Mouse (Mus musculus) forebrain, embryonic 14.5 days (tissue): ENCODE measurements around the gene Mkrn2os. TPM values are rescaled to one million over a fixed set of nuclear protein-coding genes. Genes with fewer than 3 reads are reported as not detected.

ENCODE experiments used
- ATAC-seq: fragments of 200-750 bp; cut with Nextera tagmentation; 2 replicates; pipeline ENCODE4 v1.8.0; 2017; ENCODE audit warnings: mild to moderate bottlenecking, moderate library complexity
- DNase-seq: peaks from one replicate; pipeline ENCODE4 v3.0.0-alpha.2; 2015; ENCODE audit warnings: low spot score
- H3K27ac ChIP-seq: fragments of 300-500 bp; sonication (generic); 2 replicates; pipeline ENCODE4 v1.5.1; 2014; ENCODE audit warnings: low read depth, mild to moderate bottlenecking, control low read depth, low read length, moderate library complexity
- H3K27me3 ChIP-seq: fragments of 300-500 bp; sonication (generic); replicated peaks from 2 replicates; pipeline ENCODE4 v1.6.1; 2014; ENCODE audit warnings: low read length, control low read depth, mixed read lengths; ENCODE audit not compliant: control insufficient read depth, insufficient read depth
- H3K36me3 ChIP-seq: fragments of 300-500 bp; sonication (generic); 2 replicates; pipeline ENCODE4 v1.6.1; 2014; ENCODE audit warnings: low read length, control low read depth; ENCODE audit not compliant: control insufficient read depth, insufficient read depth
- H3K4me1 ChIP-seq: fragments of 300-500 bp; sonication (generic); 2 replicates; pipeline ENCODE4 v1.6.1; 2014; ENCODE audit warnings: antibody characterized with exemption, low read length, control low read depth; ENCODE audit not compliant: control insufficient read depth, insufficient read depth
- H3K4me2 ChIP-seq: fragments of 300-500 bp; sonication (generic); 2 replicates; pipeline ENCODE4 v1.6.1; 2014; ENCODE audit warnings: mild to moderate bottlenecking, control low read depth, low read length
- H3K4me3 ChIP-seq: fragments of 300-500 bp; sonication (generic); 2 replicates; pipeline ENCODE4 v1.5.1; 2014; ENCODE audit warnings: low read depth, low read length, control low read depth
- H3K9ac ChIP-seq: fragments of 300-500 bp; sonication (generic); 2 replicates; pipeline ENCODE4 v1.6.1; 2014; ENCODE audit warnings: mild to moderate bottlenecking, low read length, control low read depth, moderate library complexity
- H3K9me3 ChIP-seq: fragments of 300-500 bp; sonication (generic); replicated peaks from 2 replicates; pipeline ENCODE4 v1.6.1; 2016; ENCODE audit warnings: low read length, control low read depth, mixed read lengths; ENCODE audit not compliant: control insufficient read depth
- WGBS: fragments of 180-500 bp; shearing (Covaris S2); extraction: QIAGEN DNeasy Blood & Tissue Kit; methylation state at CpG from one replicate; pipeline ENCODE4 v1.1.7; 2014; 5-methylcytosine and 5-hydroxymethylcytosine counted together
- polyA plus RNA-seq: library from polyadenylated mRNA; unstranded; fragments of >200 nt; fragmentation: Nextera tagmentation; extraction: Ambion mirVana; gene quantifications from 2 replicates; pipeline ENCODE4 v1.2.1, GENCODE M21; 2014

Gene Mkrn2os
- polyA plus RNA-seq, 1 experiment from 2014 or later = 0.30 TPM

DNA sequence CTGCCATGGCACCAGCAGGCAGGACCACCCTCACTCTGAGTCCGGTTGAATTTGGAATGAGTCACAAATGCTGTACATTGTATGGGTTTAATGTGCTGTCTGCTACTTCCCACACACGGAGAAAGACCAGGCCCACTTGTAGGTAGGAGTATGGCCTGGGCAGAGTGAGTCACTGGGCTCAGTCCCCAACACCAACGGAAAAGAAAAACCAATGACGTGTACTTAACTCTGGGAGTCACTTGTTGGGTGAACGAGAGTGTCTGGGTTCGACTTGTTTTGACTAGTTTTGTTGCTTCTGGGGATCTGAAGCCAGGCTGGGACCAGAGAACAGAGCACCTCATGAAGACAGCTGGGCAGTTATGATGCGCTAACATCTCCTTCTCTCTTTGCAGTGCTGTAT, 18.2 kb downstream of the Mkrn2os start:
- DNase-seq (no peak), ATAC-seq (no peak)
- Histone ChIP-seq H3K27me3 (no peaks in the 10 kb centered on the region), H3K27ac (no peak overlapping the region), H3K4me3 (no peak overlapping the region), H3K4me1 (no peaks in the 10 kb centered on the region), H3K9ac (no peak overlapping the region), H3K4me2 (no peak overlapping the region), H3K36me3 (peaks cover 85% of the 10 kb centered on the region), H3K9me3 (no peaks in the 10 kb centered on the region)
- 89% methylated on average over 7 of the region's 7 CpGs for WGBS

DNA sequence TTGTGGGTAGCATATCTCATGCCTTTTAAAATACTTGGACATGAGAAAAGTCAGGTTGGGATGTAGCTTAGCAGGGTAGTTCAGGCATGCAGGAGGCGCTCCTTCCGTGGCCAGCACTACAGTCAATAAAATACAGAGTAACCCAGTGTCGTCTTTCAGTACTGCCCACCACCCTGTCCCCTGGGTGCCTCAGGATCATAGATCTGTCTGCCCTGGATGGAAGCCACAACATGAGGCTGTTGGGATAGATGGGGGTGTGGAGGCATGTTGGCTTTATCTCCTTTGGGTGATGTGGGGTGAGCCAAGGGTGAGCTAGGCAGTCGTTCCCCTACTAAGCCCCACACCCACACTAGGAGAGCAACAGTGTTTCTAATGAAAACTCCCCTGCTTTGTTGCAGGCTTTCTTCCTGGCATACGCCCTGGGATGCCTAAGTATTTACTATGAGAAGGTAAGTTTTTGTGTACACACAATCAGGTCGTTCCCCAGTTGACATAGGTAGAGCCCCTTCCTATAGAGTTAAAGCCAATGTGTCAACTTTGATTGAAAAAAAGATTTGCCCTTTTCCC, 26.8 kb downstream of the Mkrn2os start:
- no peak for ATAC-seq
- WGBS = 91% methylated on average over 6 of the region's 6 CpGs

DNA sequence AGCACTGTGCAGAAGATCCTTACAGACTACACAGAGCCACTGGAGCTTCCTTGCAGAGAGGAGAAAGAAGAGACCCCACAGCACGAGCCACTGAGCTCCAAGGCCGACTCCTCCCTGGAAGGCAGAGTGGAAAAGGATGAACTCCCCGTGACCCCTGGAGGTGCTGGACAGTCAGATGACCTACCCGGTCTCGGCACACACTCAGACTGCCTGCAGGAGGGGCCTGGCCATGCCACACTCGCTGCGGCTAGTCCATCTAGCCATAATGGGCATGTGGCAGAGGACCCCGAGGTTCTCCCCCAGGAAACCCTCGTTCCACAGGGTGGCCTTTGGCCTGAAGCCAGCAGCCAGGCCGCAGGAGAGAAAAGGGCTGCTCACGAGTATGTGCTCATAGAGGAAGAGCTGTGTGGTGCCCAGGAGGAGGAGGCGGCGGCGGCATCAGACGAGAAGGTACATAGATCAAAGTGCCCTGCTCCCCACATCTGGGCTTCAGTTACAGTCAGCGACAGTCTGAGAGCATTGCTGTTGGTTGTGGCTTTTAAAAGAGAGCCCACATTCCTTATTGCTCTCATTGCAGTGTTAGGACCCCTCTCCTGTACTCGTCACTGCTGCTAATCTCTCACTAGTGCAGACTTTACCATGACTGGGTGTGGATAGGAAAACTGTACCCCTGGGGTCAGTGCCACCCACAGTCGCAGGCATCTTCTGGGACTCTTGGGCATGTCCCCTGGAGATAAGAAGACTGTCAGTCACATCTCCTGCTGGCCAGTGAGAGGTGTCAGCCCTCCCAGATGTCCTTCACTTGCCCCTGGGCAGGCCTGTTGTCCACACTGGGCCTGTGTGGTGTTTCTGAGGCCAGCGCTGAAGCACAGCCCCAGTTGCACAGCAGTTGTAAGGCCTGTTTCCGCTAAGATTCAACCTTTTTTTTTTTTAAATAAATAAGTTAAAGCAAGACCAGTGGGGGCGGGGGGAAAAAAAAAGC, 32.4 kb downstream of the Mkrn2os start:
- DNase-seq (no peak), ATAC-seq (no peak)
- Histone ChIP-seq H3K9ac (no peak overlapping the region), H3K4me1 (no peaks in the 10 kb centered on the region), H3K27me3 (no peaks in the 10 kb centered on the region), H3K36me3 (peaks cover 51% of the 10 kb centered on the region), H3K27ac (no peak overlapping the region), H3K4me3 (no peak overlapping the region), H3K4me2 (no peak overlapping the region), H3K9me3 (no peaks in the 10 kb centered on the region)
- 80% methylated on average over 21 of the region's 21 CpGs for WGBS

More for the DNA sequence above, 26.8 kb downstream of the Mkrn2os start:
- H3K36me3 ChIP-seq = peaks cover 68% of the 10 kb centered on the region
- H3K4me3 ChIP-seq = no peak overlapping the region
- no peaks in the 10 kb centered on the region for H3K4me1 ChIP-seq
- H3K27me3 ChIP-seq = no peaks in the 10 kb centered on the region
- no peak overlapping the region for H3K27ac ChIP-seq
- no peak for DNase-seq
- no peaks in the 10 kb centered on the region for H3K9me3 ChIP-seq
- H3K4me2 ChIP-seq = no peak overlapping the region
- no peak overlapping the region for H3K9ac ChIP-seq

DNA sequence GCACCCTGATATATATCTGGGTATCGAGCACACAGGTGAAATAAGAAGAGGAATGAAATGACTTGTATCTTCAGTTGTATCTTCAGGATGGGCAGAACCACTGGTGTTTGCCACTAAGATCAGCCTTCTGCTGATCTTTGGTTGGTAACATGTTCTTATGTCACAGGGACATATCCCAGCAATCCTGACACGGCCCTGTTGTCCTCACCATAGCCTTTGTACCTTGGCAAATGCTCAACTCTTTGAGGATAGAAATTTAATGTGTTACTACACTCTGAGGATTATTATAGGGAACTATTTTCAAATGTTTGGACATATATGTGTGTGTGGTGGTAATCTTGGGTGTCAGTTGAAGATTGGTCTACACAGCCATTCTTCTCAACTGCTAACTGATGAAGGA, 34.2 kb downstream of the Mkrn2os start:
- no peak overlapping the region for H3K27ac ChIP-seq
- H3K4me3 ChIP-seq = no peak overlapping the region
- ATAC-seq = no peak
- no peak for DNase-seq
- peaks cover 56% of the 10 kb centered on the region for H3K36me3 ChIP-seq
- WGBS = 94% methylated on average over 2 of the region's 2 CpGs
- H3K27me3 ChIP-seq = no peaks in the 10 kb centered on the region
- H3K9me3 ChIP-seq = no peaks in the 10 kb centered on the region
- H3K9ac ChIP-seq = no peak overlapping the region
- no peaks in the 10 kb centered on the region for H3K4me1 ChIP-seq
- H3K4me2 ChIP-seq = no peak overlapping the region

DNA sequence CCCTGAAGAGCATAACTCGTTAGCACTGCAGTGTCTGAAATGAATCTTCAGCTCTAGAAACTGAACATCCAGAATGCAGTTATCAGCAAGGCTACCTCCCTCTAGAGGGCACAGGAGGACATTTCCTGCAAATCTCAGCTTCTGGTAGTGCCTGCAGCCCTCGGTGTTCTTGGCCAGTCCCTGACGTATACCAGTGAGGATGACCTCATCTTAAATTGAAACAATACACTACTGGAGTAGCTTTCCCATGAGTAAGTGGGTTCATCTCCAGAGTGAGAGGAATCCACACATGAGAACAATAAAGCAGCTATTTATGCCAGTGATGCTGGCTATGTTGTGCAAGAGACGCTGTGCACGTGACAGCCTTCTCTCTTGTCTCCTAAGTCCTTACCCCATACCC, 36.9 kb downstream of the Mkrn2os start:
- 76% methylated on average over 5 of the region's 5 CpGs for WGBS
- Histone ChIP-seq H3K27me3 (no peaks in the 10 kb centered on the region), H3K27ac (no peak overlapping the region), H3K4me1 (no peaks in the 10 kb centered on the region), H3K9me3 (no peaks in the 10 kb centered on the region), H3K4me2 (no peak overlapping the region), H3K9ac (no peak overlapping the region), H3K36me3 (peaks cover 50% of the 10 kb centered on the region), H3K4me3 (no peak overlapping the region)
- ATAC-seq (no peak), DNase-seq (no peak)

DNA sequence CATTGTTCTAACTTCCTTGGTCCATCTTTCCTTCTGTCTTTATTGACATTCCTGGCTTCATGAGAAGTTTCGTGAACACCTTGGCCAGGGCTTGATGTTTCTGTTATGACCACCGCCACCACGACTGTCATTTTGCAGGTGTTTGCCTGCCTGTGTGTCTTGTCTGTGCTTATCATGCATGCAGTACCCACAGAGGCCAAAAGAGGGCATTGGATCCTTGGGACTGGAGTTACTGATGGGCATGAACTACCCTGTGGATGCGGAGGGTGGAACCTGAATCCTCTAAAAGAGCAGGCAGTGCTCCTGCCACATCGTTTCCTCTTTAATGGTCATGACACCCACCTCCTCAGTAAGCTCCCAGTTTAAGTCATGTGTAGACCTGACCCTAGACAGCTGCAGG, 46.1 kb downstream of the Mkrn2os start:
- H3K9me3 ChIP-seq = no peaks in the 10 kb centered on the region
- DNase-seq (peak; percentile 20), ATAC-seq (no peak)
- peaks cover 2% of the 10 kb centered on the region; the same call in 1 of the 2 replicates for H3K4me1 ChIP-seq
- H3K4me2 ChIP-seq = no peak overlapping the region
- H3K27ac ChIP-seq = no peak overlapping the region
- H3K36me3 ChIP-seq = peaks cover 32% of the 10 kb centered on the region
- no peak overlapping the region for H3K9ac ChIP-seq
- no peak overlapping the region for H3K4me3 ChIP-seq
- no peaks in the 10 kb centered on the region for H3K27me3 ChIP-seq
- WGBS = 88% methylated on average over 5 of the region's 5 CpGs

DNA sequence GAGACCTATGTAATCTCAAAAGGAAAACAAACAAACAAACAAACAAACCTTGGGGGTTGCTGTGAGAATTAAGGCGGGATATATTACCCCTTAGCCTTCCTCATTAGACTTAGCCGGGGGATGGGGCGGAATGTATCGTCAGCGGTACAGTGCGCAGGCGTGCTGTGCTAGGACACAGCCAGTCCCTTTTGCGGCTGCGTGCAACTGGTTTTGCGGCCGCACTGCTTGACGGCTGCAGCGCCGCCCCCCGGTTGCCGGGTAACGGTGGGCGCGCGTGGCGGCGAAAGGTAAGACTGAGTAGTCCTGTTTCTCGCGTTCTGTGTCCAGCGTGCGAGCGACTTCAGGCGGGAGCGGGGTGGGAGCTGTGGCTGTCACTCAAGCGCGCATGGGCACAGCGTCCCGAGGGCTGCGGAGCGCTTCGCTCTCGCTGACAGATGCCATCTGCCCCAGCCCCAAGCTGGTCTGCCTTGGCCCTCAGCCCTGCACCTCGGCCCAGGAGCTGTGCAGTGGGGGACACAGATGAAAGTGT, 47.9 kb downstream of the Mkrn2os start, which contains the start of gene Tsen2:
Gene Tsen2 (plus strand): TSS at position 223 of the 529 bp plus-strand sequence.
- ATAC-seq (peak; percentile 94), DNase-seq (peak; percentile 98)
- Histone ChIP-seq H3K4me2 (peak within 1 kb of the TSS; percentile 67), H3K9ac (peak within 1 kb of the TSS; percentile 82), H3K4me3 (peak within 1 kb of the TSS; percentile 70), H3K27ac (peak within 1 kb of the TSS; percentile 85), H3K27me3 (no peaks in the 10 kb centered on the region), H3K4me1 (peaks cover 2% of the 10 kb centered on the region; the same call in 1 of the 2 replicates), H3K9me3 (no peaks in the 10 kb centered on the region), H3K36me3 (peaks cover 18% of the 10 kb centered on the region)
- under 1% methylated on average over 38 of the region's 38 CpGs for WGBS

DNA sequence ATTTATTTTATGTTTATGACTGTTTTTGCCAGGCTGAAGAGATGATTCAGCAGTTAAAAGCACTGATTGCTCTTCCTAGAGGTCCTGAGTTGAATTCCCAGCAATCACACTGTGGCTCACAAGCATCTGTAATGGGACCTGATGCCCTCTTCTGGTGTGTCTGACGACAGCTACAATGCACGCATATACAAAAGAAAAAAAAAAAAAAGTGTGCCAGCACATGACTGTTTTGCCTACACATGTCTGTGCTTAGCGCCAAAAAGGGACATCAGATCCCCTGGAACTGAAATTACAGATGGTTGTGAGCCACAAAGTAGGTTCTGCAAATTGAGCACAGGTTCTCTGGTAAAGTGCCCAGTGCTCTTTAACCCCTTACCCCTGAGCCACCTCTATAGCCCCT, 50.0 kb downstream of the Mkrn2os start:
- H3K27me3 ChIP-seq = no peaks in the 10 kb centered on the region
- no peak overlapping the region for H3K9ac ChIP-seq
- peaks cover 4% of the 10 kb centered on the region; the same call in 1 of the 2 replicates for H3K4me1 ChIP-seq
- no peak overlapping the region for H3K4me2 ChIP-seq
- H3K9me3 ChIP-seq = no peaks in the 10 kb centered on the region
- no peak overlapping the region for H3K4me3 ChIP-seq
- H3K36me3 ChIP-seq = no peaks in the 10 kb centered on the region
- H3K27ac ChIP-seq = no peak overlapping the region
- WGBS = 58% methylated on average over 3 of the region's 3 CpGs
- ATAC-seq (no peak), DNase-seq (no peak)
